Comparison of ENCODE assay signal across 17 mouse cellular contexts in genomic region chr5:144851820-144852219, GRCm38 (mm10).
DNase-seq lines count a peak whose midpoint lies in the region; ATAC-seq and TF ChIP-seq lines count a peak whose summit lies in the region.
"Had no signal": no experiment of that assay in that cellular context is flagged by ENCODE, and none has a peak within 500 bp of the region (broad histone marks: within the 10 kb centered on the region; RNA-seq: fewer than 3 reads in every experiment).

No protein-coding gene starts in this region.

- no peak overlapping the region for H3K4me3 ChIP-seq in heart, postnatal 0 days (ENCODE audit: low read depth, low read length)
- no peak overlapping the region for H3K4me3 ChIP-seq in liver, postnatal 0 days (ENCODE audit: low read depth, low read length)
- H3K4me3 ChIP-seq in ES-Bruce4 (ENCODE audit: low read depth, low read length) = no peak overlapping the region
- H3K4me3 ChIP-seq: embryonic facial prominence, embryonic 15.5 days; hindbrain, embryonic 10.5 days; limb, embryonic 12.5 days; lung, embryonic 15.5 days had no signal

- WGBS in heart, postnatal 0 days = 89% methylated on average over 3 of the region's 3 CpGs
- WGBS in liver, postnatal 0 days (ENCODE audit: insufficient replicate concordance) = 89% methylated on average over 3 of the region's 3 CpGs

- no peaks in the 10 kb centered on the region for H3K4me1 ChIP-seq in heart, postnatal 0 days (ENCODE audit: control insufficient read depth, insufficient read depth)
- H3K4me1 ChIP-seq in liver, postnatal 0 days (ENCODE audit: insufficient read depth) = no peaks in the 10 kb centered on the region
- no peaks in the 10 kb centered on the region for H3K4me1 ChIP-seq in ES-Bruce4 (ENCODE audit: control insufficient read depth, insufficient read depth, low read length)
- H3K4me1 ChIP-seq: embryonic facial prominence, embryonic 15.5 days; limb, embryonic 12.5 days; lung, embryonic 15.5 days had no signal

- ATAC-seq in heart, postnatal 0 days (ENCODE audit: insufficient read depth, low read depth) = no peak
- no peak for ATAC-seq in liver, postnatal 0 days
- 0 out of 2 replicates have a peak, but pooled peaks have one; percentile 31 for ATAC-seq in granulocyte monocyte progenitor cell, adult 5-6 weeks (replicated peaks; ENCODE audit: poor library complexity, severe bottlenecking)
- ATAC-seq in activated CD4-positive, CD25-positive, alpha-beta regulatory T cell, adult 4 months = no peak

- intact Hi-C loops in heart, postnatal 36 days (cut with DNase I) = no loop called here

- H3K9me3 ChIP-seq in heart, postnatal 0 days (replicated peaks; ENCODE audit: control insufficient read depth, low read length) = no peaks in the 10 kb centered on the region
- H3K9me3 ChIP-seq in liver, postnatal 0 days (ENCODE audit: low read length) = no peaks in the 10 kb centered on the region
- no peaks in the 10 kb centered on the region for H3K9me3 ChIP-seq in ES-Bruce4 (replicated peaks; ENCODE audit: control insufficient read depth, insufficient read depth, low read length, poor library complexity, severe bottlenecking)
- H3K9me3 ChIP-seq: embryonic facial prominence, embryonic 15.5 days; hindbrain, embryonic 10.5 days; limb, embryonic 12.5 days; lung, embryonic 15.5 days had no signal

- TF ChIP-seq POLR2A in ES-Bruce4 (IDR thresholded peaks at IDR 0.05; ENCODE audit: insufficient read depth, low read length) = no peak

- H3K9ac ChIP-seq in heart, postnatal 0 days (replicated peaks; ENCODE audit: low read depth, low read length) = no peak overlapping the region
- no peak overlapping the region for H3K9ac ChIP-seq in liver, postnatal 0 days (replicated peaks)
- no peak overlapping the region for H3K9ac ChIP-seq in ES-Bruce4 (ENCODE audit: low read depth, poor library complexity, severe bottlenecking)
- H3K9ac ChIP-seq: embryonic facial prominence, embryonic 15.5 days; limb, embryonic 12.5 days; lung, embryonic 15.5 days had no signal

- H3K27me3 ChIP-seq in heart, postnatal 0 days (ENCODE audit: control insufficient read depth, insufficient read depth, low read length) = no peaks in the 10 kb centered on the region
- H3K27me3 ChIP-seq in liver, postnatal 0 days (ENCODE audit: insufficient read depth, low read length) = no peaks in the 10 kb centered on the region
- no peaks in the 10 kb centered on the region for H3K27me3 ChIP-seq in ES-Bruce4 (ENCODE audit: control insufficient read depth, insufficient read depth, low read length, poor library complexity, severe bottlenecking)
- H3K27me3 ChIP-seq: embryonic facial prominence, embryonic 15.5 days; limb, embryonic 12.5 days; lung, embryonic 15.5 days had no signal

- DNase-seq in heart, postnatal 0 days (ENCODE audit: low spot score) = no peak
- no peak for DNase-seq in heart, postnatal 36 days
- DNase-seq in liver, postnatal 0 days = no peak
- no peak for DNase-seq in liver
- DNase-seq in adrenal gland, postnatal 10 days = no peak
- DNase-seq: cerebellum, adult 9-11 months; midbrain, embryonic 14.5 days; retina, postnatal 1 day; thymus, adult 2 months had no signal

- no peak overlapping the region for H3K4me2 ChIP-seq in heart, postnatal 0 days (ENCODE audit: low read depth, low read length)
- no peak overlapping the region for H3K4me2 ChIP-seq in liver, postnatal 0 days (ENCODE audit: low read depth, low read length)
- H3K4me2 ChIP-seq: embryonic facial prominence, embryonic 15.5 days; limb, embryonic 12.5 days; lung, embryonic 15.5 days had no signal

- no peak for TF ChIP-seq EP300 in heart, postnatal 0 days (IDR thresholded peaks at IDR 0.05; ENCODE audit: low read depth)
- TF ChIP-seq EP300 in liver, postnatal 0 days (IDR thresholded peaks at IDR 0.05; ENCODE audit: low read depth) = no peak
- no peak for TF ChIP-seq EP300 in ES-Bruce4 (IDR thresholded peaks at IDR 0.05; ENCODE audit: insufficient read depth, low read depth, low read length)

- H3K27ac ChIP-seq in heart, postnatal 0 days (ENCODE audit: low read depth) = no peak overlapping the region
- no peak overlapping the region for H3K27ac ChIP-seq in liver, postnatal 0 days (ENCODE audit: low read depth)
- no peak overlapping the region for H3K27ac ChIP-seq in ES-Bruce4 (ENCODE audit: insufficient read depth, low read length)
- H3K27ac ChIP-seq: embryonic facial prominence, embryonic 15.5 days; hindbrain, embryonic 10.5 days; kidney, postnatal 0 days; limb, embryonic 12.5 days; lung, embryonic 15.5 days had no signal

- TF ChIP-seq CTCF in heart, postnatal 0 days (IDR thresholded peaks at IDR 0.05; ENCODE audit: low read depth) = 0 out of 2 replicates have a peak, but pooled peaks have one; percentile 6
- TF ChIP-seq CTCF in liver, postnatal 0 days (IDR thresholded peaks at IDR 0.05; ENCODE audit: low read depth) = peak; percentile 26; the same call in 1 of the 2 replicates
- peak; percentile 52 for TF ChIP-seq CTCF in ES-Bruce4 (IDR thresholded peaks at IDR 0.05; ENCODE audit: low read depth, low read length)

- H3K36me3 ChIP-seq in heart, postnatal 0 days (replicated peaks; ENCODE audit: control insufficient read depth, insufficient read depth, low read length) = peaks cover 94% of the 10 kb centered on the region
- peaks cover 80% of the 10 kb centered on the region for H3K36me3 ChIP-seq in liver, postnatal 0 days (replicated peaks; ENCODE audit: insufficient read depth, low read length)
- no peaks in the 10 kb centered on the region for H3K36me3 ChIP-seq in ES-Bruce4 (ENCODE audit: control insufficient read depth, insufficient read depth, low read length, poor library complexity, severe bottlenecking)
